Mouse (Mus musculus) right cerebral cortex, postnatal 14 days (tissue): ENCODE data around the gene Tmem54.

Source experiments
- DNase-seq: peaks from one replicate; pipeline ENCODE4 v3.0.0; 2022

Gene Tmem54

DNA sequence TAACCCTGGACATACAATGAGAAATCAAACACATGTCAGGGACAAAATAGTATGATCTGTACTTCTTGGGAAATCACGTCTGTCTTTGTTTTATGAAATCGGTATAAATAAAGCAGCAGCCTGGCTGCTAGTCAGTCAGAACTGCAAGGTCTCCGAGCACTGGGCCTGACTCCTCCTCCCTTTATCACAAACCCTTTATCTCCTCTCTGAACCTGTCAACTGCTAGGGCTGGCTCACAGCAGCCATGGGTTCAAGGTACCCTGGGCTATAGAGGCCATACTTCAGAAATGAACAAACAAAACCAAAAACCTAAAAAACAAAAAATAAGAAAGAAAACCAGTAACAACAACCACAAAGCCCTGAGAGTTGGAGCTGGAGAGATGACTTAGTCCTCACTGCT lies 53.2 kb downstream of the Tmem54 start:
- DNase-seq, result no peak

DNA sequence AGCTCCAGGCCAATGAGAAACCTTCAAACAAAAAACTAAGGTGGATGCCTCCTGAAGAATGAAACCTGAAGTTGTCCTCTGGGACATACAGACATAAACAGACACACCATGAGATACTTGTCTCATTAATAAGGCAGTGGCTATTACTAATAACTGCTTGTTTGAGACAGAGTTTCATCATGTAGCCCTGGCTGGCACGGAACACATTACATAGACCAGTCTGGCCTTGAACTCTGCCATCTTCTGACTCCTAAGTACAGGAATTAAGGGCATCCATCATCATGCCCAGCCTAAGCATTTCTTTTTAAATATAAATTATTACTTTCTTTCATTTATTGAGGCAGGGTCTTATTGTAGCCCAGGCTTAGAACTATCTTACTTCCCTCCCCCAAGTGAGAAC lies 55.7 kb downstream of the Tmem54 start:
- no peak for DNase-seq
